Mouse (Mus musculus) layer of hippocampus, adult 9-10 months (tissue): ENCODE measurements around the gene Tm4sf19.
A peak's percentile ranks its signal among the peaks of the same experiment; 100 is the strongest.

Source experiments
- DNase-seq: peaks from one replicate; pipeline ENCODE4 v3.0.0; 2022; ENCODE audit warnings: low spot score

Tm4sf19 gene

DNA sequence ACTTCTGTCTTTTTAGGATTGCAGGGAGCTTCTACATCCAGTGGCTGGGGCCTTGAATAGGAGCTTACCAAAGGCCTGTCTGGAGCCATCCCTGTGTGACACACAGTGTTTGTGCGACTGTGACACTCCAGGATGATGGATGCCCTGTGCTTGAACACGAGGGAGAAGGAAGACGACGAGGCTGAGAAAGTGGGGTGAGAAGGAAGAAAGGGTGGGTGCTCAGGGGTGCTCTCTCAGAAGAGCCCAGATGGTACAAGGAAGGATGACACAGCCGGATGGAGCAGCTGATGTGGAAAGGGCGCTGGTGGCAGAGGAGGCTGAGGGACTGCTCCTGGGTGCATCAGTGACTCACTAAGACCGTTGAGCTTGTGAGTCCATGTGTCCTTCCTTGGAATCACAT is at the start of gene Tm4sf19:
TSS of gene Tm4sf19 (plus strand) at position 240 of the 400 bp plus-strand sequence.
- DNase-seq = no peak

DNA sequence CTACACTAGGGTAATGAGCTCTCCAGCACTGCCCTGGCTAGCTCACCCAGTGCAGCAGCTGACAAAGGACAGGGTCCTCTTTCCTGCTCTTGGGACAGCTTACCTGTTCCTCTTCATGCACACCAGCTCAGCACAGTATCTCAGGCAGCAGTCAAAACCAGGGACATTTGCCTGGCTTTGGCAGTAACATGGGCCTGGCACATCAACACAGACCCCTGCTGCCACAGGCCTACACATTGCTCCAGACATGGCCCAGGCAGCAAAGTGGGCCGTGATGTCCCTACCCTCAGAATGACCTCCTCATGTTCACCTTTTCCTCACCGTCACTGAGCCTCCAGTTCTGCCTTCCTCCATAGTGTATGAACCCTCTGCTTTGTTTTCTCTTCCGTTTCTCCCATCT is 49.5 kb upstream of the Tm4sf19 start:
- DNase-seq = no peak

DNA sequence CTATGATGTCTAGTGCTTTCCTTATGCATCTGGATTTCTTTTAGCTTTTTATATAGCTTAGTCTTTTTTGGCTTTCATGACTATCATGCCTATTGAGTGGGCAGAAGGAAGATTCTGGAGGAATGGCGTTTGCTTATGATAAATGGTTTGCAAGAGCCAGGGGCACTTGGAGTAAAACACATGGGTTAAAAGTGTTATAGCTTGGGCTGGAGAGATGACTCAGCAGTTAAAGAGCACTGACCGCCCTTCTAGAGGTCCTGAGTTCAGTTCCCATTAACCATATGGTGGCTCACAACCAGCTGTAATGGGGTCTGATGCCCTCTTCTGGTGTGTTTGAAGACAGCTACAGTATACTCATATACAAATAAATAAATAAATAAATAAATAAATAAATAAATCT is 36.8 kb upstream of the Tm4sf19 start:
- no peak for DNase-seq

DNA sequence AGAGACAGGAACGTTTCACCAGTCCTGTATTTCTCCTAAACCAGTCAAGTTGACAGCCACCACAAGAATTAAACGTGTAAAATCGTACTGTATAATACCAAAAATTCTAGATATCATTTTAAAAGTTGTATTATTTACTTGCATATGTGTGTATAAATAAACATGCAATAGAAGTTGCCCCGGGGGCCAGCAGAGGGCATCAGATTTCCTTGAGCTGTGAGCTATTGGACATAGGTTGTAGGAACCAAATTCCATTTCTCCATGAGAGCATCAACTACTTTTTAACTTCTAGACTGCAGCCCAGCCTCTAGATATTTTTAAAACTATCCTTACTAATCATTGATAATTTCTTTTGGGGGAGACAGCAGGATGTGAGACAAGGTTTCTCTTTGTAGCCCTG is 29.0 kb upstream of the Tm4sf19 start:
- no peak for DNase-seq

GRCm38 (mm10) chr16:32379575-32379974 is 20.7 kb upstream of the Tm4sf19 start:
- no peak for DNase-seq

GRCm38 (mm10) chr16:32382901-32383300 is 17.4 kb upstream of the Tm4sf19 start:
- DNase-seq = no peak

DNA sequence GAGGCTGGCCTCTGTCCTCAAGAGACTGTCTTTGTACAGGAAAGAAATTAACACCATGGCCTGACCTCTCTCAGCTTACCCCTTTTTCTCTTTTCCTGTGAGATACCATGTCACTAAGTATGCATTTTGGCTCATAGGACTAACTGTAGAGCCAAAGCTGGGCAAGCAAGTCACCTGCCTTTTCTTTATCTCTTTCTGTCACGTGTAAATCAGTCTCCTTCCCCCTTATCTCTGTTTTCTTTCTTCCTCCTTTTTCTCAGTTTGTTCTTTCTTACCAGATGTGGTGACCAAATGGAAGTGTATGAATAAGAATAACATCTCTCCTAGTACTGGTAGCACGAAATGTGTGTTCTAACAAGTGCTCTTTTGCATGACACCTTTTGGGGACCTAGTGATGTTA is 15.4 kb upstream of the Tm4sf19 start:
- no peak for DNase-seq

- no peak for DNase-seq
Measured at GRCm38 (mm10) chr16:32386826-32387225, 13.5 kb upstream of the Tm4sf19 start.

GRCm38 (mm10) chr16:32389049-32389448 is 11.3 kb upstream of the Tm4sf19 start:
- no peak for DNase-seq

GRCm38 (mm10) chr16:32389841-32390240 is 10.5 kb upstream of the Tm4sf19 start:
- no peak for DNase-seq

GRCm38 (mm10) chr16:32390882-32391281 is 9.4 kb upstream of the Tm4sf19 start:
- no peak for DNase-seq

GRCm38 (mm10) chr16:32395679-32396540 is 4.4 kb upstream of the Tm4sf19 start:
- DNase-seq = no peak

DNA sequence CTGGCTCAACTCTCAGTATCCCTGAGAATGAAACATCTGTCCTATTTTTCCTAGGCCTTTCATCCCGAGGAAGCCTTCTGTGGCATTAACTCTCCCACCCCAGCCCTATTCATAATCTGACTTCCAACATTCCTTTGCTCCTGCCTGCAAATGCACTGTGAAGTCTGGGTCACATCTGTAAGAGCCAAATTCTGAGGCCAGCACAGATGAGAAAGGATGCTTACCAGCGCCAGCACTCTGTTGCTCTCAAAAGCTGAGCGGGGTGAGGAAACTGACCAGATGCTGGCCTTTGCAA is 3.8 kb upstream of the Tm4sf19 start:
- DNase-seq = no peak

DNA sequence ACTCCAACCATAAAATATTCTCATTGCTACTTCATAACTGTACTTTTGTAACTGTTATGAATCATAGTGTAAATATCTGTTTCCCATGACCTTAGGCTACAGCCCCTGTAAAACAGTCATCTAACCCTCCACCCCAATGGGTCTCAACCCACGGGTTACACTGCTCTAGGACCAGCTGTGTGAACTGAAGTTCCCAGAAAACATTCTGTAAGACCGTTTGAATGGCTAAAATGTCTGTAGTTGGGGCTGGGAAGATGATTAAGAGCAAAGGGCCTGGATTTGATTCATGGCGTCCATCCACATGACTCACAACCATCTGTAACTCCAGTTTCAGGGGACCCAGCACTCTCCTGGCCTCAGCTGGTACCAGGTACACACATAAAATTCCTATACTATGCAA is 2.1 kb upstream of the Tm4sf19 start:
- no peak for DNase-seq

GRCm38 (mm10) chr16:32401335-32401965 is 1.1 kb downstream of the Tm4sf19 start:
- DNase-seq = no peak

GRCm38 (mm10) chr16:32402818-32403217 is 2.5 kb downstream of the Tm4sf19 start:
- no peak for DNase-seq

DNA sequence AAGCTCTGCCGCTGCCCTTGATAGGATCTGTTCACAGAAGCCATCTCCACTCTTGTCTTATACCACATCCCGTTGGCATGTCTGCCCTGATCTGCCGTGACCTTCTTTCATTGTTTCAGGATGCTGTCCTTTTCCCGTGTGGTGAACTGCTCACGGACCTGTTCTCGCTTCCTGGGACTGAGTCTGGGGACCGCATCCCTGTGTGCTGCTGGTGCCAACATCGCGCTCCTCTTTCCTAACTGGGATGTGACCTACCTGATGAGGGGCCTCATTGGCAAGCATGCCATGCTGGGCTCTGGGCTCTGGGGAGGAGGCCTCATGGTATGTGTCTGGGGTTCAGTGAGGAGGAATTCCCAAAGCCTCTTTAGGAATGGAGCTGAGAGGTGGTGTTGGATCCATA is 5.4 kb downstream of the Tm4sf19 start:
- DNase-seq = no peak

- no peak for DNase-seq
Measured at GRCm38 (mm10) chr16:32406671-32407070, 6.4 kb downstream of the Tm4sf19 start.

- no peak for DNase-seq
Measured at GRCm38 (mm10) chr16:32407730-32408129, 7.4 kb downstream of the Tm4sf19 start.

- DNase-seq = no peak
Measured at GRCm38 (mm10) chr16:32417457-32417856, 17.2 kb downstream of the Tm4sf19 start.

- peak; percentile 77 for DNase-seq
Measured at GRCm38 (mm10) chr16:32419517-32420483, 19.5 kb downstream of the Tm4sf19 start, which contains the start of gene Tctex1d2. Gene Tctex1d2, plus strand, starts transcription at chr16:32419702.

GRCm38 (mm10) chr16:32427506-32427905 is 27.2 kb downstream of the Tm4sf19 start:
- DNase-seq = no peak
